Mouse (Mus musculus) induced T-regulatory cell, adult 2 months (primary cell): Measurements from ENCODE around the gene Nrxn1.

Source experiments
- DNase-seq: peaks from one replicate; pipeline ENCODE4 v3.0.0-alpha.2; 2012; ENCODE audit warnings: low read depth

Gene Nrxn1

GRCm38 (mm10) chr17:91093042-91093080 is at the start of gene Nrxn1:
Nrxn1 (minus strand) TSS chr17:91093071.
- no peak for DNase-seq

GRCm38 (mm10) chr17:91136859-91137258 is 44.0 kb upstream of the Nrxn1 start:
- DNase-seq: no peak

- DNase-seq: no peak
These were observed 20.2 kb upstream of the Nrxn1 start for GRCm38 (mm10) chr17:91112880-91113628.

GRCm38 (mm10) chr17:91112085-91112484 is 19.2 kb upstream of the Nrxn1 start:
- no peak for DNase-seq

- DNase-seq: no peak
These were observed 407 bp upstream of the Nrxn1 start for GRCm38 (mm10) chr17:91093081-91093875.

- DNase-seq: no peak
These were observed 340 bp downstream of the Nrxn1 start for GRCm38 (mm10) chr17:91092421-91093041.

GRCm38 (mm10) chr17:91090631-91091030 is 2.2 kb downstream of the Nrxn1 start:
- no peak for DNase-seq

GRCm38 (mm10) chr17:91088991-91089390 is 3.9 kb downstream of the Nrxn1 start:
- no peak for DNase-seq

- DNase-seq: no peak
These were observed 4.7 kb downstream of the Nrxn1 start for GRCm38 (mm10) chr17:91088037-91088715.

GRCm38 (mm10) chr17:91086412-91086811 is 6.5 kb downstream of the Nrxn1 start:
- DNase-seq: no peak

GRCm38 (mm10) chr17:91085416-91085815 is 7.5 kb downstream of the Nrxn1 start:
- no peak for DNase-seq

GRCm38 (mm10) chr17:91079096-91079495 is 13.8 kb downstream of the Nrxn1 start:
- no peak for DNase-seq

- DNase-seq: no peak
These were observed 18.1 kb downstream of the Nrxn1 start for GRCm38 (mm10) chr17:91074780-91075179.

GRCm38 (mm10) chr17:91033466-91033865 is 59.4 kb downstream of the Nrxn1 start:
- DNase-seq: no peak

- DNase-seq: no peak
These were observed 67.7 kb downstream of the Nrxn1 start for GRCm38 (mm10) chr17:91025061-91025623.

GRCm38 (mm10) chr17:91007385-91008089 is 85.3 kb downstream of the Nrxn1 start:
- no peak for DNase-seq

GRCm38 (mm10) chr17:91000389-91000788 is 92.5 kb downstream of the Nrxn1 start:
- DNase-seq: no peak

GRCm38 (mm10) chr17:90999667-91000154 is 93.2 kb downstream of the Nrxn1 start:
- no peak for DNase-seq

- DNase-seq: no peak
These were observed 95.2 kb downstream of the Nrxn1 start for GRCm38 (mm10) chr17:90997714-90998113.

- no peak for DNase-seq
These were observed 97.4 kb downstream of the Nrxn1 start for GRCm38 (mm10) chr17:90995436-90995835.

- DNase-seq: no peak
These were observed 98.6 kb downstream of the Nrxn1 start for GRCm38 (mm10) chr17:90994247-90994646.

- no peak for DNase-seq
These were observed 102.1 kb downstream of the Nrxn1 start for GRCm38 (mm10) chr17:90990747-90991146.
